Mouse (Mus musculus) ES-E14 (cell line): Measurements from ENCODE around the gene Sult1b1. TPM values are rescaled to one million over a fixed set of nuclear protein-coding genes. Genes with fewer than 3 reads are reported as not detected.

Experiments used
- DNase-seq: peaks from one replicate; pipeline ENCODE4 v3.0.0-alpha.2; 2013; ENCODE audit warnings: low read depth, low spot score
- H3K27ac ChIP-seq: 2 replicates; pipeline ENCODE4 v1.5.1; 2012; ENCODE audit warnings: low read depth, mild to moderate bottlenecking, low read length, moderate library complexity, mixed read lengths; ENCODE audit not compliant: poor library complexity, insufficient read depth, severe bottlenecking
- H3K36me3 ChIP-seq: 2 replicates; pipeline ENCODE4 v1.6.1; 2012; ENCODE audit warnings: mild to moderate bottlenecking, low read length, moderate library complexity, mixed read lengths; ENCODE audit not compliant: control insufficient read depth, poor library complexity, insufficient read depth, severe bottlenecking
- H3K4me1 ChIP-seq, 2 experiments: fragments of 150-350 bp in 1 of 2; sonication (generic) in 1 of 2; 2 replicates each; pipeline ENCODE4 v1.6.1; 2012; ENCODE audit warnings: low read length in 2 of 2, mild to moderate bottlenecking in 1 of 2, mixed read lengths in 1 of 2; ENCODE audit not compliant: control insufficient read depth in 2 of 2, insufficient read depth in 2 of 2, poor library complexity in 1 of 2
- H3K4me3 ChIP-seq, 2 experiments: fragments of 150-350 bp in 1 of 2; sonication (generic) in 1 of 2; 2 replicates each; pipeline ENCODE4 v1.5.1; 2012; ENCODE audit warnings: low read length in 2 of 2, low read depth in 1 of 2, mild to moderate bottlenecking in 1 of 2, mixed read lengths in 1 of 2; ENCODE audit not compliant: insufficient read depth in 1 of 2, poor library complexity in 1 of 2, severe bottlenecking in 1 of 2
- H3K9ac ChIP-seq: 2 replicates; pipeline ENCODE4 v1.6.1; 2012; ENCODE audit warnings: low read depth, mild to moderate bottlenecking, low read length, mixed read lengths; ENCODE audit not compliant: poor library complexity, insufficient read depth, severe bottlenecking
- H3K9me3 ChIP-seq: fragments of 150-350 bp; sonication (generic); 2 replicates; pipeline ENCODE4 v1.6.1; 2012; ENCODE audit warnings: low read depth, mild to moderate bottlenecking, low read length; ENCODE audit not compliant: control insufficient read depth, insufficient read depth
- CHD2 ChIP-seq: IDR thresholded peaks from 2 replicates; pipeline ENCODE4 v1.6.1; 2014; ENCODE audit warnings: mild to moderate bottlenecking, low read depth, low read length, inconsistent platforms
- HCFC1 ChIP-seq: IDR thresholded peaks from 2 replicates; pipeline ENCODE4 v1.6.1; 2012; ENCODE audit warnings: low read length, inconsistent platforms, borderline replicate concordance; ENCODE audit not compliant: insufficient read depth
- MAFK ChIP-seq: IDR thresholded peaks from 2 replicates; pipeline ENCODE4 v1.6.1; 2014; ENCODE audit warnings: mild to moderate bottlenecking, low read depth, low read length, inconsistent platforms; ENCODE audit not compliant: insufficient read depth
- ZC3H11A ChIP-seq: IDR thresholded peaks from 2 replicates; pipeline ENCODE4 v1.6.1; 2012; ENCODE audit warnings: low read depth, mild to moderate bottlenecking, inconsistent platforms, low read length, borderline replicate concordance
- ZNF384 ChIP-seq: IDR thresholded peaks from 2 replicates; pipeline ENCODE4 v1.6.1; 2012; ENCODE audit warnings: low read depth, low read length, inconsistent platforms
- in situ Hi-C, 2 experiments: fragments of 600-800 bp; cut with MboI; formaldehyde crosslinking; loops; one replicate each; pipeline ENCODE4 v1.15.1; 2025; ENCODE audit warnings: low sequenced_read_pairs in 2 of 2, inconsistent platforms in 1 of 2; ENCODE audit not compliant: unreplicated experiment in 2 of 2
- total RNA-seq: library from RNA; depleted of rRNA; stranded (reverse); fragments of 300-350 nt; gene quantifications from 2 replicates; pipeline ENCODE4 v1.2.3, GENCODE M21; 2012

Sult1b1 gene
- total RNA-seq, 1 experiment = not detected

- Histone ChIP-seq H3K9me3 (no peaks in the 10 kb centered on the region), H3K27ac (no peak within 1 kb of the TSS), H3K9ac (no peak within 1 kb of the TSS), H3K4me1 (no peaks in the 10 kb centered on the region), H3K4me3 (no peak within 1 kb of the TSS), H3K36me3 (no peaks in the 10 kb centered on the region)
- no peak for DNase-seq
- no peak for TF ChIP-seq ZNF384
- TF ChIP-seq HCFC1 = no peak
- TF ChIP-seq CHD2 = no peak
- TF ChIP-seq ZC3H11A = no peak
- TF ChIP-seq MAFK = no peak
- in situ Hi-C loops = no loop called here
Observed at GRCm38 (mm10) chr5:87568845-87569244, 30.9 kb upstream of the Sult1b1 start, which contains the start of gene Sult1d1. Gene Sult1d1, minus strand, starts transcription at chr5:87569027.

GRCm38 (mm10) chr5:87567306-87567705, 29.3 kb upstream of the Sult1b1 start:
- no peaks in the 10 kb centered on the region for H3K4me1 ChIP-seq
- in situ Hi-C loops = no loop called here
- no peak for DNase-seq
- H3K9ac ChIP-seq = no peak overlapping the region
- no peak for TF ChIP-seq ZNF384
- TF ChIP-seq CHD2 = no peak
- TF ChIP-seq ZC3H11A = no peak
- TF ChIP-seq MAFK = no peak
- TF ChIP-seq HCFC1 = no peak
- H3K9me3 ChIP-seq = no peaks in the 10 kb centered on the region
- H3K36me3 ChIP-seq = no peaks in the 10 kb centered on the region
- no peak overlapping the region for H3K27ac ChIP-seq
- no peak overlapping the region for H3K4me3 ChIP-seq

GRCm38 (mm10) chr5:87562966-87563365, 25.0 kb upstream of the Sult1b1 start:
- no peak for DNase-seq
- Histone ChIP-seq H3K4me3 (no peak overlapping the region), H3K36me3 (no peaks in the 10 kb centered on the region), H3K4me1 (no peaks in the 10 kb centered on the region), H3K27ac (no peak overlapping the region), H3K9me3 (no peaks in the 10 kb centered on the region), H3K9ac (no peak overlapping the region)
- in situ Hi-C loops = no loop called here
- TF ChIP-seq ZNF384 = no peak
- no peak for TF ChIP-seq HCFC1

GRCm38 (mm10) chr5:87562526-87562925, 24.5 kb upstream of the Sult1b1 start:
- no peak overlapping the region for H3K9ac ChIP-seq
- no peak for DNase-seq
- in situ Hi-C loops = no loop called here
- no peak overlapping the region for H3K27ac ChIP-seq
- no peak for TF ChIP-seq ZNF384
- TF ChIP-seq CHD2 = no peak
- no peak for TF ChIP-seq ZC3H11A
- no peak for TF ChIP-seq HCFC1
- TF ChIP-seq MAFK = no peak
- no peaks in the 10 kb centered on the region for H3K36me3 ChIP-seq
- no peak overlapping the region for H3K4me3 ChIP-seq
- no peaks in the 10 kb centered on the region for H3K4me1 ChIP-seq
- no peaks in the 10 kb centered on the region for H3K9me3 ChIP-seq

GRCm38 (mm10) chr5:87560145-87560544, 22.1 kb upstream of the Sult1b1 start:
- H3K9ac ChIP-seq = no peak overlapping the region
- in situ Hi-C loops = no loop called here
- H3K27ac ChIP-seq = no peak overlapping the region
- no peaks in the 10 kb centered on the region for H3K36me3 ChIP-seq
- peak; percentile 6 for DNase-seq
- no peaks in the 10 kb centered on the region for H3K9me3 ChIP-seq
- no peak overlapping the region for H3K4me3 ChIP-seq
- no peaks in the 10 kb centered on the region for H3K4me1 ChIP-seq
- 0 out of 2 replicates have a peak, but pooled peaks have one; percentile 51 for TF ChIP-seq ZC3H11A
- no peak for TF ChIP-seq MAFK
